Mouse (Mus musculus) CH12.LX (cell line): ENCODE measurements at regions not wholly inside any gene's neighbourhood (a gene's known extent, or its start where the extent isn't known, plus 50 kb on each side); places are given as distances from the start of the nearest gene placed in this dataset.

Experiments
- DNase-seq: peaks from one replicate; pipeline ENCODE4 v3.0.0-alpha.2; 2013; ENCODE audit errors: extremely low read depth
- H3K27ac ChIP-seq: 2 replicates; pipeline ENCODE4 v1.5.1; 2012; ENCODE audit warnings: low read depth, mild to moderate bottlenecking, control low read depth, moderate library complexity; ENCODE audit not compliant: insufficient read depth
- H3K27me3 ChIP-seq: replicated peaks from 2 replicates; pipeline ENCODE3; 2012; ENCODE audit warnings: inconsistent platforms
- H3K36me3 ChIP-seq, 2 experiments: replicated peaks in 1 of 2; 2 replicates each; pipeline versions ENCODE3 to v1.6.1; 2012; ENCODE audit warnings: inconsistent platforms in 1 of 2, low read length in 1 of 2, mild to moderate bottlenecking in 1 of 2, mixed read lengths in 1 of 2, moderate library complexity in 1 of 2; ENCODE audit not compliant: control insufficient read depth in 1 of 2, insufficient read depth in 1 of 2
- H3K4me1 ChIP-seq, 2 experiments: 2 replicates each; pipeline ENCODE4 v1.6.1; 2012; ENCODE audit warnings: inconsistent platforms in 1 of 2, moderate library complexity in 1 of 2; ENCODE audit not compliant: insufficient read depth in 2 of 2, control insufficient read depth in 1 of 2
- H3K4me2 ChIP-seq: 2 replicates; pipeline ENCODE4 v1.6.1; 2012; ENCODE audit warnings: low read depth, mild to moderate bottlenecking, control low read depth; ENCODE audit not compliant: poor library complexity, insufficient read depth, severe bottlenecking
- H3K4me3 ChIP-seq, 3 experiments: fragments of 150-350 bp in 1 of 3; sonication (generic) in 1 of 3; replicated peaks in 1 of 3; 2 replicates each; pipeline versions ENCODE3 to v1.5.1; 2011 to 2012; ENCODE audit warnings: low read depth in 2 of 3, low read length in 2 of 3, mild to moderate bottlenecking in 2 of 3, moderate library complexity in 2 of 3, control low read depth in 1 of 3, improper control_type of control experiment in 1 of 3, inconsistent platforms in 1 of 3, mixed read lengths in 1 of 3; ENCODE audit not compliant: poor library complexity in 1 of 3
- H3K79me2 ChIP-seq: replicated peaks from 2 replicates; pipeline ENCODE4 v1.6.1; 2012; ENCODE audit warnings: mild to moderate bottlenecking, moderate library complexity; ENCODE audit not compliant: control insufficient read depth, poor library complexity, insufficient read depth, severe bottlenecking; ENCODE audit errors: extremely low read depth
- H3K9ac ChIP-seq: 2 replicates; pipeline ENCODE4 v1.6.1; 2012; ENCODE audit warnings: low read depth, mild to moderate bottlenecking, control low read depth, moderate library complexity; ENCODE audit not compliant: insufficient read depth
- H3K9me3 ChIP-seq: replicated peaks from 2 replicates; pipeline ENCODE3; 2012; ENCODE audit warnings: low read length, inconsistent platforms, mixed read lengths
- ELF1 ChIP-seq: IDR thresholded peaks from 2 replicates; pipeline ENCODE4 v1.6.1; 2014; ENCODE audit warnings: low read depth, mild to moderate bottlenecking, inconsistent platforms, low read length, improper control_type of control experiment
- EP300 ChIP-seq: IDR thresholded peaks from 2 replicates; pipeline ENCODE4 v1.6.1; 2011; ENCODE audit warnings: low read length, improper control_type of control experiment
- GABPA ChIP-seq: IDR thresholded peaks from 2 replicates; pipeline ENCODE4 v1.6.1; 2012; ENCODE audit warnings: low read depth, low read length, improper control_type of control experiment, inconsistent platforms; ENCODE audit not compliant: insufficient replicate concordance
- JUND ChIP-seq: conservative IDR thresholded peaks from 2 replicates; pipeline ENCODE4 v1.6.1; 2011; ENCODE audit warnings: low read depth, low read length, improper control_type of control experiment
- POLR2A ChIP-seq: IDR thresholded peaks from 2 replicates; pipeline ENCODE4 v1.6.1; 2011; ENCODE audit warnings: low read depth, mild to moderate bottlenecking, improper control_type of control experiment, low read length
- POLR2AphosphoS2 ChIP-seq: IDR thresholded peaks from 2 replicates; pipeline ENCODE4 v1.6.1; 2011; ENCODE audit warnings: low read depth, low read length, improper control_type of control experiment
- RAD21 ChIP-seq: IDR thresholded peaks from 2 replicates; pipeline ENCODE4 v1.6.1; 2011; ENCODE audit warnings: low read depth, mild to moderate bottlenecking, low read length, improper control_type of control experiment, moderate library complexity
- SIN3A ChIP-seq: IDR thresholded peaks from 2 replicates; pipeline ENCODE4 v1.6.1; 2012; ENCODE audit warnings: low read length, improper control_type of control experiment, inconsistent platforms
- TBP ChIP-seq: conservative IDR thresholded peaks from 2 replicates; pipeline ENCODE4 v1.6.1; 2011; ENCODE audit warnings: low read depth, low read length, improper control_type of control experiment
- TCF12 ChIP-seq: IDR thresholded peaks from 2 replicates; pipeline ENCODE4 v1.6.1; 2014; ENCODE audit warnings: low read depth, mild to moderate bottlenecking, inconsistent platforms, low read length, improper control_type of control experiment
- UBTF ChIP-seq: IDR thresholded peaks from 2 replicates; pipeline ENCODE4 v1.6.1; 2012; ENCODE audit warnings: low read depth, mild to moderate bottlenecking, inconsistent platforms, low read length, improper control_type of control experiment, moderate library complexity
- USF1 ChIP-seq: IDR thresholded peaks from 2 replicates; pipeline ENCODE4 v1.6.1; 2014; ENCODE audit warnings: low read depth, mild to moderate bottlenecking, inconsistent platforms, low read length, improper control_type of control experiment
- dilution Hi-C: fragments of 300-500 bp; cut with MboI; formaldehyde crosslinking; loops from 2 replicates; pipeline ENCODE4 v1.14.3; 2020; ENCODE audit warnings: low sequenced_read_pairs; ENCODE audit not compliant: extremely low pct_unique_long_range_greater_than_20kb, extremely low pct_ligation_motif_present
- in situ Hi-C: fragments of 300-500 bp; cut with MboI; formaldehyde crosslinking; loops from 3 replicates; pipeline ENCODE4 v1.14.3; 2019; ENCODE audit warnings: low sequenced_read_pairs, low pct_ligation_motif_present, low pct_unique_long_range_greater_than_20kb, mixed read lengths

DNA sequence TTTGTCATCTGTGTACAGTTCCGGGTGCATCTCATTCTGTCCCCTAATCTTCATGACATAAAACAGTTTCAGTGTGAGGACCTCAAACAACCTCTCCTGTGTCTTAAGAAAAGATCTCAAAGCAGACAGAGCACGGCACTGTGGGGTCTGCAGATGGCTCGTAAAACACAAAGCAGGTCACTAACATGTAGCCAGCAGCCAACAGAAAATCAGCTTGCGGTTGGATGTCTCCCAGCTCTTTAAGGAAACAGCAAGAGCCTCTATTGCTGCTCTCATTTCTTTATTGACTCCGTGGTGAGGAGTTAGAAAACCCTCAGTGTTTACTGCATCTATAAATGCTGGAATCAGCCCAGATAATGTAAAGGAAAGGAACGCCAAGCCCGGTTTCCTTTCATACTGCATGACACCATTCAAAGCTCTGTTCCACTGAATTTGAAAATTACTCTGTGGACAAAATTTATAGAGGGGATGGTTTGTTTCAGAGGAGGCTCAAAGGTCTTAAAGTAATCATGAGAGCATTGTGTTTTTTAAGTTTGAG is 234.3 kb downstream of the Agtpbp1 start:
- no peak overlapping the region for H3K9ac ChIP-seq
- in situ Hi-C loops, result no loop called here
- no peak overlapping the region for H3K4me2 ChIP-seq
- no peaks in the 10 kb centered on the region for H3K27me3 ChIP-seq
- DNase-seq, result no peak
- no peaks in the 10 kb centered on the region for H3K4me1 ChIP-seq
- no peaks in the 10 kb centered on the region for H3K36me3 ChIP-seq
- dilution Hi-C loops, result no loop called here
- TF ChIP-seq GABPA (no peak), ELF1 (no peak), USF1 (no peak), RAD21 (no peak), SIN3A (no peak), EP300 (no peak), POLR2AphosphoS2 (no peak), JUND (no peak)
- H3K27ac ChIP-seq, result no peak overlapping the region
- no peaks in the 10 kb centered on the region for H3K79me2 ChIP-seq
- H3K4me3 ChIP-seq, result no peak overlapping the region
- H3K9me3 ChIP-seq, result peaks cover 76% of the 10 kb centered on the region

DNA sequence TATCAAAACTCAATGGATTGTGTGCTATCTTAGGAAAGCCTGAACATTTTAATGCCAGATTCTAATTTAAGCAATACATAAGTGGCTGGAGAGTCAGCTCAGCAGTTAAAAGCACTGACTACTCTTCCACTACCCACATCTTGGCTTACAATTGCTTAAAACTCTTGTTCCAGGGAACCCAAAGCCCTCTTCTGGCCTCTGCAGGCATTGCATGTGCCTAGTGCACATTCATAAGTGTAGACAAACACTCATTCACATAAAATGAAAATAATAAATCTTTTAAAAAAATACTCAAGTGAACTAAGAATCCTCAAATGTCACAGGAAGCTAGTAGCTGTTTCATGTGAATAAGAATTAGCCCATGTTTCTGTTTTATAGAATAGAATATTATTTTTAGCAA is 236.5 kb downstream of the Agtpbp1 start:
- in situ Hi-C loops (no loop called here), dilution Hi-C loops (no loop called here)
- H3K4me3 ChIP-seq, result no peak overlapping the region
- TF ChIP-seq UBTF, result no peak
- no peaks in the 10 kb centered on the region for H3K36me3 ChIP-seq
- no peak overlapping the region for H3K4me2 ChIP-seq
- H3K27me3 ChIP-seq, result no peaks in the 10 kb centered on the region
- H3K27ac ChIP-seq, result no peak overlapping the region
- no peak for DNase-seq
- peaks cover 76% of the 10 kb centered on the region for H3K9me3 ChIP-seq
- no peaks in the 10 kb centered on the region for H3K79me2 ChIP-seq
- H3K4me1 ChIP-seq, result no peaks in the 10 kb centered on the region
- no peak overlapping the region for H3K9ac ChIP-seq

DNA sequence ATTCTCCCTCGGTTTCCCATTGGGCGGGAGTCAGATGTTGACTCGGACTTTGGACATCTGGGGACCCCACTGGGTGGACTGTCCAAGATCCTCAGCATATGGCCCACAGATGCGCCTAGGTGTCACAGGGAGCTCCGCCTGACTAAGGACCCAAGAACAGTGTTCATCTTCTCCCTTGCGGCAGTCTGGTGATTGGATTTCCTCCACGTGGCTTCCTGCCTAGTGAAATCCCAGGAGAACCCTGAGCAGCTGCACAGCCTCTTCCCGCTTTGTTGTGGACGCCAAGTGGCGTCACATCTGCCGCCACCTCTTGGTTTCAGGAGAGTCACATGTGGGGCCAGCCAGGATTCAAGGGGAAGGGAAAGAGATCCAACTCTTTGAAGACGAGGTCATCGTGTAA is 243.2 kb downstream of the Agtpbp1 start:
- Histone ChIP-seq H3K27me3 (no peaks in the 10 kb centered on the region), H3K4me3 (no peak overlapping the region), H3K4me2 (no peak overlapping the region), H3K27ac (no peak overlapping the region), H3K4me1 (no peaks in the 10 kb centered on the region), H3K79me2 (no peaks in the 10 kb centered on the region), H3K9ac (no peak overlapping the region), H3K36me3 (no peaks in the 10 kb centered on the region), H3K9me3 (peaks cover 84% of the 10 kb centered on the region)
- dilution Hi-C loops (no loop called here), in situ Hi-C loops (no loop called here)
- no peak for DNase-seq
- no peak for TF ChIP-seq POLR2A
- no peak for TF ChIP-seq TBP
- no peak for TF ChIP-seq ELF1
- TF ChIP-seq TCF12, result no peak
- TF ChIP-seq, all 38 proteins: peak for 0
